Mouse (Mus musculus): ENCODE results near the gene Lst1. TPM values are rescaled to one million over a fixed set of nuclear protein-coding genes. Genes with fewer than 3 reads are reported as not detected.

The Lst1 gene
- total and polyA plus RNA-seq, 3 experiments, result 2.9 to 8.5 (median 8.4) TPM

DNA sequence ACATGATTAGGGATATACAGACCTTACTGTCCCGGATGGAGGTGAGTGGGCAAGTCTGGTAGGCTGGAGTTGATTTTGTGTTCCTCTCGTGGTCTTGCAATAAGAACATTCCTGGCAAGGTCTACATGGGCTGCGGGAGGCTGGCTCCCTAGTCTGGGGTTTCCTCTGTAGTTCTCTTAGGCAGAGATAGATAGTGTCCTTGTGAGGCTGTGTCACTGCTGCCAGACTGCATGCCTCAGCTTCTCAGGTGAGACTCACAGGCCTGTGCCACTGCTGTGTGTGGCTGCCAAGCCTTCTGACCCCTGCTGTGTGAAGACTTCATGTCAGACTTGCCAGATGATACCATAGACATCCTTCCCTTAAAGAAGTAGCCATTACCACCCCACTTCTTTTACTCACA is 49.0 kb downstream of the Lst1 start:
- Histone ChIP-seq H3K9me3 (replicated peaks; ENCODE audit: low read length) (peaks cover 7% of the 10 kb centered on the region), H3K9ac (ENCODE audit: insufficient read depth, low read depth) (no peak overlapping the region), H3K79me2 (replicated peaks; ENCODE audit: control insufficient read depth, extremely low read depth, insufficient read depth, poor library complexity, severe bottlenecking) (peaks cover 47% of the 10 kb centered on the region), H3K36me3 (replicated peaks in 1 of 2; ENCODE audit: control insufficient read depth in 1 of 2, insufficient read depth in 1 of 2, low read length in 1 of 2) (peaks cover 57 to 70% of the 10 kb centered on the region in 2 experiments), H3K27me3 (replicated peaks) (no peaks in the 10 kb centered on the region), H3K4me1 (ENCODE audit: control insufficient read depth in 1 of 2, insufficient read depth in 2 of 2) (peaks cover 0 to 15% of the 10 kb centered on the region in 2 experiments; a peak in 3 of 4 replicates), H3K27ac (ENCODE audit: insufficient read depth, low read depth) (no peak overlapping the region), H3K4me3 (replicated peaks in 1 of 3; ENCODE audit: low read depth in 2 of 3, low read length in 2 of 3, poor library complexity in 1 of 3) (no peak overlapping the region), H3K4me2 (ENCODE audit: insufficient read depth, low read depth, poor library complexity, severe bottlenecking) (no peak overlapping the region)
- dilution Hi-C loops (cut with MboI; ENCODE audit: extremely low pct_ligation_motif_present, extremely low pct_unique_long_range_greater_than_20kb, low sequenced_read_pairs) (no loop called here), in situ Hi-C loops (cut with MboI; ENCODE audit: low pct_ligation_motif_present, low pct_unique_long_range_greater_than_20kb, low sequenced_read_pairs) (no loop called here)
- DNase-seq (ENCODE audit: extremely low read depth), result no peak
- no peak for TF ChIP-seq NELFE (IDR thresholded peaks at IDR 0.05; ENCODE audit: low read depth, low read length)
- TF ChIP-seq CHD1 (IDR thresholded peaks at IDR 0.05; ENCODE audit: low read depth, low read length), result no peak
- TF ChIP-seq RAD21 (IDR thresholded peaks at IDR 0.05; ENCODE audit: low read depth, low read length), result no peak
- no peak for TF ChIP-seq GABPA (IDR thresholded peaks at IDR 0.05; ENCODE audit: insufficient replicate concordance, low read depth, low read length)
- no peak for TF ChIP-seq E2F4 (IDR thresholded peaks at IDR 0.05; ENCODE audit: insufficient replicate concordance, low read depth, low read length)
- TF ChIP-seq RCOR1 (conservative IDR thresholded peaks at IDR 0.05; ENCODE audit: low read depth, low read length), result no peak
- no peak for TF ChIP-seq CHD2 (IDR thresholded peaks at IDR 0.05; ENCODE audit: low read length)
- no peak for TF ChIP-seq POLR2AphosphoS2 (IDR thresholded peaks at IDR 0.05; ENCODE audit: low read depth, low read length)
- TF ChIP-seq TBP (conservative IDR thresholded peaks at IDR 0.05; ENCODE audit: low read depth, low read length), result no peak
- TF ChIP-seq JUND (conservative IDR thresholded peaks at IDR 0.05; ENCODE audit: low read depth, low read length), result no peak
- TF ChIP-seq IRF4 (IDR thresholded peaks at IDR 0.05; ENCODE audit: low read depth, low read length), result no peak
- TF ChIP-seq ELF1 (IDR thresholded peaks at IDR 0.05; ENCODE audit: low read depth, low read length), result no peak
- no peak for TF ChIP-seq POLR2A (IDR thresholded peaks at IDR 0.05; ENCODE audit: low read depth, low read length)

DNA sequence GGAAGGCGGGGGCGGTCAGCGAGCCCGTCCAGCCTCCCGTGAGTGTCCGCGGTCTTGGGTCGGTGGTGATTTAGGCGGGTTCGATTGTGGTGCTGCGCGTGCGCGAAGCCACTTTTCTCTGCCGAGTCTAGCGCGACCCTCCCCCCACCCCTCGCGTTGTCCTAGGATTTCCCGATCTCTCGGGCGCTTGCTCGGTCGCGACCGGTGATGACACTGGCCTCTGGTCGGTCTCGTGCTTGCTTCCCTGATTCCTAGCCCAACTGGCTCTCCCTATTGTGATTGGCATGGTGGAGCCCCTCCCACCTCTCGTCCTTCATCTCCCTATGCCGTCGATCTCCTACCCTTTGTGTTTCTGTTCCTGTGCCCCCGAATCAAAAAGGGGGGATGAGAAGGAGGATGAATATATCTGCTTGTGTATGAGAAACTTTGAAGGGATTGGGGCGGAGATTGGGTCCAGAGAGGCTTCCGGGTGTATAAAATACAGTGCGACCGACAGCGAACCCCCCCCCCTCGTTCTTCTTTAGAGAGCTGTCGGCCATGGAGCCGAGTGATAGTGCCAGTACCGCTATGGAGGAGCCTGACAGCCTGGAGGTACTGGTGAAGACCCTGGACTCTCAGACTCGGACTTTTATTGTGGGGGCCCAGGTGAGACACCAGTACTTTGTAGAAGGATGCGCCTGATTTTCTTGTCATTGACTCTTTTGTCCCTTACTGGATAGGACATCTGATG is 52.5 kb downstream of the Lst1 start:
- H3K4me3 ChIP-seq (replicated peaks in 1 of 3; ENCODE audit: low read depth in 2 of 3, low read length in 2 of 3, poor library complexity in 1 of 3), result peak overlapping the region; percentile 83 to 95 (median 91)
- in situ Hi-C loops (cut with MboI; ENCODE audit: low pct_ligation_motif_present, low pct_unique_long_range_greater_than_20kb, low sequenced_read_pairs) (no loop called here), dilution Hi-C loops (cut with MboI; ENCODE audit: extremely low pct_ligation_motif_present, extremely low pct_unique_long_range_greater_than_20kb, low sequenced_read_pairs) (no loop called here)
- no peaks in the 10 kb centered on the region for H3K27me3 ChIP-seq (replicated peaks)
- H3K9ac ChIP-seq (ENCODE audit: insufficient read depth, low read depth), result peak overlapping the region; percentile 80
- DNase-seq (ENCODE audit: extremely low read depth), result peak; percentile 65
- peak overlapping the region; percentile 74 for H3K27ac ChIP-seq (ENCODE audit: insufficient read depth, low read depth)
- H3K36me3 ChIP-seq (replicated peaks in 1 of 2; ENCODE audit: control insufficient read depth in 1 of 2, insufficient read depth in 1 of 2, low read length in 1 of 2), result peaks cover 26 to 46% of the 10 kb centered on the region in 2 experiments
- peaks cover 0 to 19% of the 10 kb centered on the region in 2 experiments; a peak in 2 of 4 replicates for H3K4me1 ChIP-seq (ENCODE audit: control insufficient read depth in 1 of 2, insufficient read depth in 2 of 2)
- H3K79me2 ChIP-seq (replicated peaks; ENCODE audit: control insufficient read depth, extremely low read depth, insufficient read depth, poor library complexity, severe bottlenecking), result peaks cover 47% of the 10 kb centered on the region
- no peaks in the 10 kb centered on the region for H3K9me3 ChIP-seq (replicated peaks; ENCODE audit: low read length)
- peak overlapping the region; percentile 95 for H3K4me2 ChIP-seq (ENCODE audit: insufficient read depth, low read depth, poor library complexity, severe bottlenecking)
- TF ChIP-seq CHD2 (IDR thresholded peaks at IDR 0.05; ENCODE audit: low read length), result no peak
- TF ChIP-seq SMC3 (IDR thresholded peaks at IDR 0.05; ENCODE audit: low read depth, low read length), result no peak
- no peak for TF ChIP-seq CTCF (conservative IDR thresholded peaks at IDR 0.05 in 1 of 2, IDR thresholded peaks at IDR 0.05 in 1 of 2; ENCODE audit: low read depth in 2 of 2, low read length in 2 of 2)
- peak; percentile 83 for TF ChIP-seq NRF1 (IDR thresholded peaks at IDR 0.05; ENCODE audit: low read depth, low read length)
- TF ChIP-seq KAT2A (IDR thresholded peaks at IDR 0.05; ENCODE audit: insufficient replicate concordance, low read length), result no peak
- TF ChIP-seq TCF12 (IDR thresholded peaks at IDR 0.05; ENCODE audit: low read depth, low read length), result no peak
- no peak; the same call in 1 of the 2 replicates for TF ChIP-seq SIN3A (IDR thresholded peaks at IDR 0.05; ENCODE audit: low read length)
- TF ChIP-seq CHD1 (IDR thresholded peaks at IDR 0.05; ENCODE audit: low read depth, low read length), result 0 out of 2 replicates have a peak, but pooled peaks have one; percentile 69
- no peak for TF ChIP-seq POLR2A (IDR thresholded peaks at IDR 0.05; ENCODE audit: low read depth, low read length)
- no peak for TF ChIP-seq RAD21 (IDR thresholded peaks at IDR 0.05; ENCODE audit: low read depth, low read length)
- TF ChIP-seq IRF4 (IDR thresholded peaks at IDR 0.05; ENCODE audit: low read depth, low read length), result no peak
- no peak for TF ChIP-seq MEF2A (IDR thresholded peaks at IDR 0.05; ENCODE audit: borderline replicate concordance, low read depth, low read length)
- peak; percentile 16; the same call in 1 of the 2 replicates for TF ChIP-seq MXI1 (IDR thresholded peaks at IDR 0.05; ENCODE audit: low read depth, low read length)
- no peak for TF ChIP-seq MAFK (IDR thresholded peaks at IDR 0.05; ENCODE audit: insufficient replicate concordance, low read length)
- no peak for TF ChIP-seq JUND (conservative IDR thresholded peaks at IDR 0.05; ENCODE audit: low read depth, low read length)
- no peak; the same call in 1 of the 2 replicates for TF ChIP-seq NELFE (IDR thresholded peaks at IDR 0.05; ENCODE audit: low read depth, low read length)
- TF ChIP-seq MAX (IDR thresholded peaks at IDR 0.05; ENCODE audit: low read length), result peak; percentile 33
- TF ChIP-seq ZMIZ1 (IDR thresholded peaks at IDR 0.05; ENCODE audit: low read depth, low read length), result no peak
- no peak for TF ChIP-seq ZC3H11A (IDR thresholded peaks at IDR 0.05; ENCODE audit: low read depth, low read length)
- no peak for TF ChIP-seq ELF1 (IDR thresholded peaks at IDR 0.05; ENCODE audit: low read depth, low read length)
- no peak for TF ChIP-seq GABPA (IDR thresholded peaks at IDR 0.05; ENCODE audit: insufficient replicate concordance, low read depth, low read length)
- peak; percentile 68; the same call in 1 of the 2 replicates for TF ChIP-seq MAZ (IDR thresholded peaks at IDR 0.05; ENCODE audit: low read depth, low read length)
- no peak for TF ChIP-seq ZKSCAN1 (IDR thresholded peaks at IDR 0.05; ENCODE audit: borderline replicate concordance, low read depth, low read length)
- TF ChIP-seq ZNF384 (IDR thresholded peaks at IDR 0.05; ENCODE audit: low read depth, low read length), result no peak
- TF ChIP-seq MYC (IDR thresholded peaks at IDR 0.05; ENCODE audit: low read depth, low read length), result 0 out of 2 replicates have a peak, but pooled peaks have one; percentile 8
- no peak for TF ChIP-seq RCOR1 (conservative IDR thresholded peaks at IDR 0.05; ENCODE audit: low read depth, low read length)

Data from CH12.LX (cell line).